Mouse (Mus musculus) gastrocnemius, postnatal 10 days (tissue): ENCODE measurements around the gene Melk. TPM values are rescaled to one million over a fixed set of nuclear protein-coding genes. Genes with fewer than 3 reads are reported as not detected.

Source experiments
- DNase-seq: peaks from one replicate; pipeline ENCODE4 v3.0.0; 2021; ENCODE audit warnings: mixed read lengths
- total RNA-seq, 2 experiments: library from RNA; stranded (reverse); gene quantifications; 2 replicates each; pipeline ENCODE4 v1.2.3; 2021

Gene Melk
- total RNA-seq, 2 experiments from 2014 or later, result 3.7 to 5.0 TPM

DNA sequence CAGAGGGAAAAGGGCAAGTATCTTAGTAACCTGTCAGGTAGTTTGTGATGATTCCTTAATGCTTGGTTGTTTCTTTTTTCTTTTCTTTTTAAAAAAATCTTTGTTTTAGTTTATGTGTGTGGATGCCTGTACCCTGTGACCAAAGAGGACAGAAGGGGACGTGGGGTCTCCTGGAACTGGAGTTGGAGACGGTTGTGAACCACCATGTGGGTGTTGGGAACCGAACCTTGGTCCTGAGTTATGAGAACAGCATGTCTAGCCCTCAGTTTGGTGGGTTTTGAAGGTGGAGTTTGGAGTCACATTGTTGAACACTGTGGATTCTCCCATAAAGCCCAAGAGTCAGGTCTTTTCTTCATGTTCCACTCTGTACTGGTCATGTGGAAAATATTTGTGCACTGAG lies 26.0 kb downstream of the Melk start:
- DNase-seq, result no peak

DNA sequence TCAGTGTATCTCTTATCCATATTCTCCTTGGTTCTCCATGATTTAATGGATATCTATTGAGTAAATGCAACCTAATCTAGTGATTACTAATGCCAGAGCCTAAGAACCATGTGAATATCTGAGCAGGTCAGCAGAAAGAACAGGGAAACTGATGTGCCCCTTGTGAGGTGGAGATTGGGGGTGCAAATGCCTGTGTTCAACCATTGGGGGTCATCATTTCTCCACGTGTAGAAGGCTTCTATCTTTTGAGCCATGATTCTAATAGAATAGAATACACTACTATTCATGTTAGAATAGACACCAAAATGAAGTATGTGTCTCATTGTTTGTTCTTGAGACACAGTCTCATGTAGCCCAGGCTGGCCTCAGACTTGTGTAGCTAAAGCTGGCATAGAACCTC lies 27.3 kb downstream of the Melk start:
- DNase-seq, result no peak

DNA sequence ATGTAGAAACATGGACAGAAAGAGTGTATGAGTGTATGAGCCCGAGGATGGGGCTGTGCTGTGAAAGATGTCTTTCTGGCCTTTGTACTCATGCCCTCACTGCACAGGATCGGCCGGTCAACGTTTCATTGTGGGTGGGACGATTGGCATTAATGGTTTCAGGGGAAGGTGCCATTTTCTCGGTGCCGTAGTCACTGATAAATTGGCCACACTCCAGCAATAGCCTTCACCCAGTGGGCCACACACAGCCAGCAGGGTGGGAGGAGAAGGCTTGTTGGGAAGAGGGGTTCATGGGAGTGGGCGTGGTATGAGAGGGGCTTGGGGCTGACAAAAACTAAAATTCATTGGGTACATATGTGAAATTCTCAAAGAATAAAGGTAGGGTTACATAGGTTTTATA lies 34.3 kb downstream of the Melk start:
- DNase-seq, result no peak

DNA sequence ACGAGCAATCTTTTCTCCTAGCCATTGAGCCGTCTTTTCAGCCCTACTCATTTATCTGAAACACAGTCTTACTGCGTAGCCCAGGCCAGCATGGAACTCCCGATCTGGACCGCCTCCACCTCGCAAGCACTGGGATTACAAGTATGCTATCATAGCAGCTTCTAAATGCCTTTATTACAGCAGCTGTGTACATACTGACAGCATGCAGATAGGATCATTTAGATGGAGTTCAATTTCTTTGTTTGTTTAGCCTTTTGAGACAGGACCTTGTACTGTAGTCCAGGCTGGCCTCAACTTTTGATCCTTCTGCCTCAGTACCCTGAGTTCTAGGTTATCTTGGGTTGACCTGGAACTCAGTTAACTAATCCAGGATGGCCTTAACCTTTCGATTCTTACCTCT lies 61.0 kb downstream of the Melk start:
- DNase-seq, result no peak

DNA sequence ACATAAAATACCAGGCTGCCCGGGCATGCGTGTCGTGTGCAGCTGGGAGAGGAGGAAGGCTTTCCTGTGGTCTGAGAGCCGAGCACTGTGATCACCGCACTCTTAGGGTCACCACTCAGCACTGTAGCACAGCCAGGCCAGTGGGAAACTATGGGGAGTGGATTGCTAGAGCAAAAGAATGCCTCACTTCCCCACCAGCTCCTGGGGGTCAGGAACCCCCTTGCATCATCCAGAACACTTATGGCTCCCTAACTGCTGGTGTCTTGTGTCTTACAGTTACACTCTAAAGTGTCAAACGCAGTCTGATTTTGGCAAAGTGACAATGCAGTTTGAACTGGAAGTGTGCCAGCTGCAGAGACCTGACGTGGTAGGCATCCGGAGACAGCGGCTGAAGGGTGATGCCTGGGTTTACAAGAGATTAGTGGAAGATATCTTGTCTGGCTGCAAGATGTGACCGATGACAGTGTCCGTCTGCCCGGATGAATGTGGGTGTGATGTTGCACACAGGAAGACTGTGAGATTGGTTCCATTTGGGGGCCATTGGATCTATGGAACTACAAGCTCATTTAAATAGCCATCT lies 62.8 kb downstream of the Melk start:
- no peak for DNase-seq

DNA sequence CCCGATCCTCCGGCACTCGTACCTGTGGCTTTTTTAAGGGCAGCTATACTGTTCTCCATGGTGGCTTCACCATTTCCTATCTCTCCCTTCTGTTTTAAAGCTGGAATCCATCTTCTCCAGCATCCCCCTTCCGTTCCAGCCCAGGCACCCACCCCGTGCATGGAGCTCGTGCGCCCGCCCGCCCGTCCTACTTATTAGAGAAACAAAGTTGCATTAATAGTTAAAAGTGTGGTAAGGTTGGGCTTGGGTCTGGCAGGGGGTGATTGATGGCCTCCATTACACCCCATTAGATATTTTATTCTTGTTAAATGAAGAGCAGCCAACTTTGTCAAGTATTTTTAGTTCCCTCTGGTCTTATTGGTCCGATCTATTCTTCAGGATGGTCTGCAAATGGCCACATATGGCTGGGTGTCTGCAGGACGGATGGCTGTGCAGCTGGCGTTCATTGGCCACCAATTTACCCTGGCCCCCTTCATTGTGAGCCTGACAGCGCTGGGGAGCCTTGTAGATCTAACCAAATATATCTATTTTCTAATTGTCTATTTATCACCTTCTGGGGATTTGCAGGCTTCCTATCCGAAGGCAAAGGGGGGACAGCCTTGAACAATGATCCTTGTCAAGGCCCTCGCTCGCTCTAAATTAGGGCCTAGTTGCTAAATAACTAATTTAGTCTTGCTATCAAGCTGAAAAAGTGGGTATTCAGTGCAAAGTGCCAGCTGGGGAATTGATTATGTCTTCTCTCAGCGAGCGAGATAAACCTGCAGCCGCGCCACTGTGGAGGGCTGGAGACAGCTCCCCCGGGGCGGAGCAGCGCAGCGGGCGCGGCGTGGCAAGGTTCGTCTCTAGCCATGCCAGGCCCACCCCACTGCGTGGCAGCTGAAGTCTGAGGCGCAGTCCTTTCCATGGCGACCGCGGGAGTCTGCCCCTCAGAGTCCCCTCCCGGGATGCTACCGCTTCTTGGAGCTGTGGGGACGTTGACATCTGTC lies 91.8 kb downstream of the Melk start:
- no peak for DNase-seq

DNA sequence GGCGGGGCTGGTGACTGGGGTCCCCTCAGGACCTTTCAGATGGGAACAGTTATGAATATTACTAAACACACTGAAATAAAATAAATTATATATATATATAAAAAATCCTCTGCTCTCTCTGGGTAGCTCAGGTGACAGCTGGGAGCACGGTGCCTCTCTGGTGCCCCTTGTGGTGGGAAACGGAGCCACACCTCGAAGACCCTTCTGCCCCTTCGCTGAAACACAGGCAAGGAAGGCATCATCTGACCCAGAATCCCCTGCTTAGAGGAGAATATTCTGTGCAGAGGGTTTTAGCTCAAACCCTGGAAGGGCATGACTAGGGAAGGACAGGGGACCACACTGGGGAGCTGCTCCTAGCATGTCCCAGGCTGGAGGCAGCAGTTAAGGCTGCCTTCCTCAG lies 101.9 kb downstream of the Melk start:
- DNase-seq, result peak; percentile 34

DNA sequence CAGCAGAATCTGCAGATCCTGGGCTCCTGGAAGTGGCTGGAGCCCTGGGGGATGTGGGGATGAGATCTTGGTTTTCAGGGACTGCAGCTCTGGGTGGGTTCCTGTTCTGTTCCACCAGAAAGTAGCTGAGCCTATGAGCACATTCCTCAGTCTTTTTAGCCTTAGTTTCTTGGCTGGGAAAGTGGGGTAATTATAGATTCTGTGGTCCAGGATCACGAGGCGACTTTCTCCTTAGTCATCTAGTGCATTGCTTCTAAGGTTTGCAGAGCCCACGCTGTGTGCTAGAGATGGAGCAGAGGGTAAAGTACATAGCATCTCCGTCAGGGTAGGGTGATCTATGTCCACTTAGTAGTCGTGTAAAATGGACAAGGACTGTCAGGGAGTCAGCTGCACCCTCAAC lies 103.8 kb downstream of the Melk start:
- no peak for DNase-seq

Other genes starting within 250 kb of the Melk start
- gene Gne, start 216.7 kb upstream of the Melk start, total RNA-seq, result 10 to 100 TPM; 17.1 to 24.3 TPM
- 10 to 100 TPM; 18.8 to 27.7 TPM for gene Rnf38, start 67.1 kb upstream of the Melk start, total RNA-seq